Mouse (Mus musculus) neural tube, embryonic 15.5 days (tissue): ENCODE results near the gene Csrnp2. TPM values are rescaled to one million over a fixed set of nuclear protein-coding genes. Genes with fewer than 3 reads are reported as not detected.
A peak's percentile ranks its signal among the peaks of the same experiment; 100 is the strongest.
"Not testable (repeated sequence)": the region's sequence is repeated elsewhere in the genome, so short reads cannot be mapped to it uniquely, and the experiment has no call there.

Experiments
- ATAC-seq: fragments of 200-750 bp; cut with Nextera tagmentation; 2 replicates; pipeline ENCODE4 v1.8.0; 2017; ENCODE audit warnings: mild to moderate bottlenecking, moderate TSS enrichment, moderate library complexity; ENCODE audit not compliant: low FRiP score
- H3K27ac ChIP-seq: fragments of 300-500 bp; sonication (generic); replicated peaks from 2 replicates; pipeline ENCODE4 v1.5.1; 2015; ENCODE audit warnings: mild to moderate bottlenecking, inconsistent platforms
- H3K27me3 ChIP-seq: fragments of 300-500 bp; sonication (generic); replicated peaks from 2 replicates; pipeline ENCODE4 v1.6.1; 2015; ENCODE audit warnings: inconsistent platforms
- H3K36me3 ChIP-seq: fragments of 300-500 bp; sonication (generic); 2 replicates; pipeline ENCODE4 v1.6.1; 2015; ENCODE audit warnings: inconsistent platforms
- H3K4me1 ChIP-seq: fragments of 300-500 bp; sonication (generic); 2 replicates; pipeline ENCODE4 v1.6.1; 2015; ENCODE audit warnings: inconsistent platforms
- H3K4me2 ChIP-seq: fragments of 300-500 bp; sonication (generic); 2 replicates; pipeline ENCODE4 v1.6.1; 2015; ENCODE audit warnings: inconsistent platforms, mild to moderate bottlenecking, moderate library complexity
- H3K4me3 ChIP-seq: fragments of 300-500 bp; sonication (generic); replicated peaks from 2 replicates; pipeline ENCODE4 v1.5.1; 2015; ENCODE audit warnings: mild to moderate bottlenecking, inconsistent platforms
- H3K9ac ChIP-seq: fragments of 300-500 bp; sonication (generic); replicated peaks from 2 replicates; pipeline ENCODE4 v1.6.1; 2015; ENCODE audit warnings: mild to moderate bottlenecking, inconsistent platforms
- H3K9me3 ChIP-seq: fragments of 300-500 bp; sonication (generic); replicated peaks from 2 replicates; pipeline ENCODE4 v1.6.1; 2016; ENCODE audit warnings: inconsistent platforms
- WGBS: fragments of 180-500 bp; shearing (Covaris S2); methylation state at CpG from one replicate; pipeline ENCODE4 v1.1.7; 2015; ENCODE audit warnings: mixed read lengths; 5-methylcytosine and 5-hydroxymethylcytosine counted together
- polyA plus RNA-seq: library from polyadenylated mRNA; unstranded; fragments of >200 nt; fragmentation: Nextera tagmentation; extraction: Ambion mirVana; gene quantifications from 2 replicates; pipeline ENCODE4 v1.2.1, GENCODE M21; 2015

Gene Csrnp2
- polyA plus RNA-seq, 1 experiment from 2014 or later, result 37.9 TPM

- H3K4me2 ChIP-seq, result no peak overlapping the region
- H3K4me3 ChIP-seq, result no peak overlapping the region
- no peaks in the 10 kb centered on the region for H3K9me3 ChIP-seq
- no peaks in the 10 kb centered on the region for H3K27me3 ChIP-seq
- no peak for ATAC-seq
- H3K4me1 ChIP-seq, result no peaks in the 10 kb centered on the region
- no peak overlapping the region for H3K27ac ChIP-seq
- WGBS, result 96% methylated on average over 11 of the region's 11 CpGs
- peaks cover 80% of the 10 kb centered on the region for H3K36me3 ChIP-seq
- no peak overlapping the region for H3K9ac ChIP-seq
Measured at GRCm38 (mm10) chr15:100510072-100510471, 14.8 kb upstream of the Csrnp2 start.

GRCm38 (mm10) chr15:100508454-100509167, 13.3 kb upstream of the Csrnp2 start:
- WGBS, result 90% methylated on average over 13 of the region's 13 CpGs
- H3K9me3 ChIP-seq, result no peaks in the 10 kb centered on the region
- H3K4me1 ChIP-seq, result no peaks in the 10 kb centered on the region
- H3K9ac ChIP-seq, result no peak overlapping the region
- H3K27me3 ChIP-seq, result no peaks in the 10 kb centered on the region
- ATAC-seq, result no peak
- H3K4me2 ChIP-seq, result no peak overlapping the region
- H3K27ac ChIP-seq, result no peak overlapping the region
- no peak overlapping the region for H3K4me3 ChIP-seq
- peaks cover 82% of the 10 kb centered on the region for H3K36me3 ChIP-seq

GRCm38 (mm10) chr15:100499506-100499905, 4.2 kb upstream of the Csrnp2 start:
- H3K27me3 ChIP-seq, H3K4me1 ChIP-seq, H3K27ac ChIP-seq, H3K9ac ChIP-seq, ATAC-seq, H3K4me3 ChIP-seq, H3K4me2 ChIP-seq, H3K9me3 ChIP-seq: not testable (repeated sequence)
- H3K36me3 ChIP-seq, result peaks cover 18% of the 10 kb centered on the region
- WGBS, result 93% methylated on average over 8 of the region's 8 CpGs

GRCm38 (mm10) chr15:100494647-100495046, 641 bp downstream of the Csrnp2 start:
- peak; percentile 80 for ATAC-seq
- WGBS, result under 1% methylated on average over 29 of the region's 29 CpGs
- Histone ChIP-seq H3K27me3 (no peaks in the 10 kb centered on the region), H3K4me3 (peak overlapping the region; percentile 92), H3K36me3 (no peaks in the 10 kb centered on the region; the same call in 1 of the 2 replicates), H3K27ac (peak overlapping the region; percentile 99), H3K4me2 (peak overlapping the region; percentile 77), H3K9ac (peak overlapping the region; percentile 99), H3K9me3 (no peaks in the 10 kb centered on the region), H3K4me1 (peaks cover 44% of the 10 kb centered on the region)

- H3K4me1 ChIP-seq, result peaks cover 48% of the 10 kb centered on the region
Measured at GRCm38 (mm10) chr15:100491966-100492365, 3.3 kb downstream of the Csrnp2 start.

GRCm38 (mm10) chr15:100489263-100489662, 6.0 kb downstream of the Csrnp2 start:
- no peak overlapping the region for H3K27ac ChIP-seq
- peaks cover 46% of the 10 kb centered on the region for H3K4me1 ChIP-seq
- peaks cover 44% of the 10 kb centered on the region for H3K36me3 ChIP-seq
- H3K4me2 ChIP-seq, result no peak overlapping the region
- ATAC-seq, result no peak
- 86% methylated on average over 15 of the region's 15 CpGs for WGBS
- H3K9ac ChIP-seq, result no peak overlapping the region
- H3K4me3 ChIP-seq, result no peak overlapping the region
- no peaks in the 10 kb centered on the region for H3K27me3 ChIP-seq
- H3K9me3 ChIP-seq, result no peaks in the 10 kb centered on the region

More at GRCm38 (mm10) chr15:100491966-100492365, 3.3 kb downstream of the Csrnp2 start:
- Histone ChIP-seq H3K9me3 (no peaks in the 10 kb centered on the region), H3K4me2 (peak overlapping the region; percentile 77), H3K4me3 (0 out of 2 replicates have a peak overlapping the region, but pooled peaks have one; percentile 6), H3K9ac (0 out of 2 replicates have a peak overlapping the region, but pooled peaks have one; percentile 17), H3K36me3 (peaks cover 19% of the 10 kb centered on the region), H3K27me3 (no peaks in the 10 kb centered on the region), H3K27ac (no peak overlapping the region)
- 61% methylated on average over 9 of the region's 9 CpGs for WGBS
- ATAC-seq, result no peak

GRCm38 (mm10) chr15:100488297-100488696, 7.0 kb downstream of the Csrnp2 start:
- 100% methylated on average over 1 of the region's 1 CpGs for WGBS
- H3K4me3 ChIP-seq, H3K4me2 ChIP-seq, H3K27ac ChIP-seq, H3K9me3 ChIP-seq, H3K9ac ChIP-seq, H3K27me3 ChIP-seq, ATAC-seq: not testable (repeated sequence)
- H3K4me1 ChIP-seq, result peaks cover 36% of the 10 kb centered on the region
- peaks cover 53% of the 10 kb centered on the region for H3K36me3 ChIP-seq

- no peaks in the 10 kb centered on the region for H3K9me3 ChIP-seq
- 93% methylated on average over 2 of the region's 2 CpGs for WGBS
- H3K4me3 ChIP-seq, result no peak overlapping the region
- H3K27ac ChIP-seq, result no peak overlapping the region
- ATAC-seq, result no peak
- no peak overlapping the region for H3K4me2 ChIP-seq
- peaks cover 27% of the 10 kb centered on the region for H3K4me1 ChIP-seq
- H3K36me3 ChIP-seq, result peaks cover 64% of the 10 kb centered on the region
- H3K9ac ChIP-seq, result no peak overlapping the region
- H3K27me3 ChIP-seq, result no peaks in the 10 kb centered on the region
Measured at GRCm38 (mm10) chr15:100487050-100487449, 8.2 kb downstream of the Csrnp2 start.

- WGBS, result 24% methylated on average over 7 of the region's 7 CpGs
Measured at GRCm38 (mm10) chr15:100486450-100486849, 8.8 kb downstream of the Csrnp2 start.

GRCm38 (mm10) chr15:100485576-100485975, 9.7 kb downstream of the Csrnp2 start:
- ATAC-seq, result no peak
- Histone ChIP-seq H3K4me2 (no peak overlapping the region), H3K27ac (no peak overlapping the region), H3K36me3 (peaks cover 79% of the 10 kb centered on the region), H3K9ac (no peak overlapping the region), H3K9me3 (no peaks in the 10 kb centered on the region), H3K4me1 (peaks cover 14% of the 10 kb centered on the region), H3K4me3 (no peak overlapping the region), H3K27me3 (no peaks in the 10 kb centered on the region)
- WGBS, result 86% methylated on average over 3 of the region's 3 CpGs

More at GRCm38 (mm10) chr15:100486450-100486849, 8.8 kb downstream of the Csrnp2 start:
- ATAC-seq, result no peak
- H3K4me3 ChIP-seq, result no peak overlapping the region
- H3K9me3 ChIP-seq, result no peaks in the 10 kb centered on the region
- H3K4me2 ChIP-seq, result no peak overlapping the region
- H3K36me3 ChIP-seq, result peaks cover 70% of the 10 kb centered on the region
- H3K27me3 ChIP-seq, result no peaks in the 10 kb centered on the region
- no peak overlapping the region for H3K27ac ChIP-seq
- H3K4me1 ChIP-seq, result peaks cover 21% of the 10 kb centered on the region
- no peak overlapping the region for H3K9ac ChIP-seq

GRCm38 (mm10) chr15:100478925-100479324, 16.4 kb downstream of the Csrnp2 start:
- Histone ChIP-seq H3K9me3 (no peaks in the 10 kb centered on the region), H3K36me3 (peaks cover 95% of the 10 kb centered on the region), H3K27me3 (no peaks in the 10 kb centered on the region), H3K4me2 (no peak overlapping the region), H3K4me3 (no peak overlapping the region), H3K4me1 (peaks cover 3% of the 10 kb centered on the region; the same call in 1 of the 2 replicates), H3K27ac (no peak overlapping the region), H3K9ac (no peak overlapping the region)
- ATAC-seq, result no peak
- WGBS, result 79% methylated on average over 4 of the region's 4 CpGs

GRCm38 (mm10) chr15:100478351-100478750, 16.9 kb downstream of the Csrnp2 start:
- no peaks in the 10 kb centered on the region for H3K9me3 ChIP-seq
- no peak overlapping the region for H3K4me3 ChIP-seq
- ATAC-seq, result no peak
- H3K36me3 ChIP-seq, result peaks cover 95% of the 10 kb centered on the region
- H3K4me1 ChIP-seq, result peaks cover 3% of the 10 kb centered on the region; the same call in 1 of the 2 replicates
- H3K27ac ChIP-seq, result no peak overlapping the region
- H3K27me3 ChIP-seq, result no peaks in the 10 kb centered on the region
- 75% methylated on average over 10 of the region's 10 CpGs for WGBS
- H3K9ac ChIP-seq, result no peak overlapping the region
- no peak overlapping the region for H3K4me2 ChIP-seq
